ENCODE assay signal across 8 mouse cellular contexts in genomic region chr9:118479508-118480291, GRCm38 (mm10). TPM values are rescaled to one million over a fixed set of nuclear protein-coding genes. Genes with fewer than 3 reads are reported as not detected.
DNase-seq lines count a peak whose midpoint lies in the region; ATAC-seq and TF ChIP-seq lines count a peak whose summit lies in the region.

No protein-coding gene starts in this region.

- H3K4me2 ChIP-seq in liver, postnatal 0 days (ENCODE audit: low read depth, low read length) = no peak overlapping the region

- 0 out of 2 replicates have a peak, but pooled peaks have one; percentile 14 for TF ChIP-seq EP300 in ES-Bruce4 (IDR thresholded peaks at IDR 0.05; ENCODE audit: insufficient read depth, low read depth, low read length)
- TF ChIP-seq EP300 in liver, postnatal 0 days (IDR thresholded peaks at IDR 0.05; ENCODE audit: low read depth) = no peak

- H3K9ac ChIP-seq in ES-Bruce4 (ENCODE audit: low read depth, poor library complexity, severe bottlenecking) = peak overlapping the region; percentile 73
- H3K9ac ChIP-seq in liver, postnatal 0 days (replicated peaks) = no peak overlapping the region

- no peak for ATAC-seq in liver, postnatal 0 days

- no peak overlapping the region for H3K27ac ChIP-seq in ES-Bruce4 (ENCODE audit: insufficient read depth, low read length)
- H3K27ac ChIP-seq in hindbrain, embryonic 10.5 days = no peak overlapping the region
- no peak overlapping the region for H3K27ac ChIP-seq in liver, postnatal 0 days (ENCODE audit: low read depth)

- no peaks in the 10 kb centered on the region for H3K9me3 ChIP-seq in ES-Bruce4 (replicated peaks; ENCODE audit: control insufficient read depth, insufficient read depth, low read length, poor library complexity, severe bottlenecking)
- no peaks in the 10 kb centered on the region for H3K9me3 ChIP-seq in hindbrain, embryonic 10.5 days
- no peaks in the 10 kb centered on the region for H3K9me3 ChIP-seq in liver, postnatal 0 days (ENCODE audit: low read length)

- peaks cover 2% of the 10 kb centered on the region for H3K4me1 ChIP-seq in ES-Bruce4 (ENCODE audit: control insufficient read depth, insufficient read depth, low read length)
- H3K4me1 ChIP-seq in hindbrain, embryonic 10.5 days (replicated peaks) = peaks cover 31% of the 10 kb centered on the region
- peaks cover 9% of the 10 kb centered on the region; the same call in 1 of the 2 replicates for H3K4me1 ChIP-seq in liver, postnatal 0 days (ENCODE audit: insufficient read depth)

- peaks cover 32% of the 10 kb centered on the region for H3K27me3 ChIP-seq in ES-Bruce4 (ENCODE audit: control insufficient read depth, insufficient read depth, low read length, poor library complexity, severe bottlenecking)
- H3K27me3 ChIP-seq in hindbrain, embryonic 10.5 days (ENCODE audit: insufficient read depth, poor library complexity, severe bottlenecking) = peaks cover 100% of the 10 kb centered on the region
- peaks cover 87% of the 10 kb centered on the region for H3K27me3 ChIP-seq in liver, postnatal 0 days (ENCODE audit: insufficient read depth, low read length)

- DNase-seq in embryo, embryonic 10.5 days (ENCODE audit: low spot score) = peak; percentile 41
- no peak for DNase-seq in embryo, embryonic 9.5 days (ENCODE audit: extremely low spot score)
- peak; percentile 43 for DNase-seq in hindbrain, embryonic 10.5 days (ENCODE audit: low spot score)
- no peak for DNase-seq in liver, postnatal 0 days
- no peak for DNase-seq in testis, postnatal 14 days (ENCODE audit: low spot score)
- DNase-seq in left cerebral cortex, adult 18-20 months (ENCODE audit: low spot score in 2 of 2) = no peak
- DNase-seq in adrenal gland, postnatal 36 days = no peak

- TF ChIP-seq CTCF in ES-Bruce4 (IDR thresholded peaks at IDR 0.05; ENCODE audit: low read depth, low read length) = no peak
- no peak for TF ChIP-seq CTCF in liver, postnatal 0 days (IDR thresholded peaks at IDR 0.05; ENCODE audit: low read depth)

- WGBS in hindbrain, embryonic 10.5 days = 2% methylated on average over 23 of the region's 23 CpGs
- WGBS in liver, postnatal 0 days (ENCODE audit: insufficient replicate concordance) = 9% methylated on average over 23 of the region's 23 CpGs

- no peak for TF ChIP-seq POLR2A in ES-Bruce4 (IDR thresholded peaks at IDR 0.05; ENCODE audit: insufficient read depth, low read length)

- no peaks in the 10 kb centered on the region for H3K36me3 ChIP-seq in ES-Bruce4 (ENCODE audit: control insufficient read depth, insufficient read depth, low read length, poor library complexity, severe bottlenecking)
- H3K36me3 ChIP-seq in hindbrain, embryonic 10.5 days = no peaks in the 10 kb centered on the region
- H3K36me3 ChIP-seq in liver, postnatal 0 days (replicated peaks; ENCODE audit: insufficient read depth, low read length) = no peaks in the 10 kb centered on the region

- H3K4me3 ChIP-seq in ES-Bruce4 (ENCODE audit: low read depth, low read length) = peak overlapping the region; percentile 88
- H3K4me3 ChIP-seq in hindbrain, embryonic 10.5 days = peak overlapping the region; percentile 50
- 0 out of 2 replicates have a peak overlapping the region, but pooled peaks have one; percentile 43 for H3K4me3 ChIP-seq in liver, postnatal 0 days (ENCODE audit: low read depth, low read length)

RNA-seq across cellular contexts. Expression of gene Eomes, which starts 1.7 kb away (rescaled TPM):
- 7.9 and 8.2 TPM in 2 replicates for polyA plus RNA-seq in ES-Bruce4 (2011; ENCODE audit: insufficient read depth, insufficient read length, low read depth, missing spikeins)
- polyA plus RNA-seq in hindbrain, embryonic 10.5 days (2016; fragmentation: Nextera tagmentation; extraction: Ambion mirVana) = 0.10 TPM in 1 of 2 replicates, not detected in the other
- not detected in 2 replicates for polyA plus RNA-seq in liver, postnatal 0 days (2015; fragmentation: Nextera tagmentation; extraction: Ambion mirVana)
- under 1 TPM in 1 of 2 experiments, not detected in 1; 0.09 TPM for total RNA-seq in left cerebral cortex, adult 18-20 months (2021)
- under 1 TPM; 0.30 to 0.33 TPM for total RNA-seq in adrenal gland, postnatal 36 days (2021)

RNA-seq across cellular contexts. Expression of gene Golga4, which starts 26.4 kb away (rescaled TPM):
- 132 and 143 TPM in 2 replicates for polyA plus RNA-seq in ES-Bruce4 (2011; ENCODE audit: insufficient read depth, insufficient read length, low read depth, missing spikeins)
- 34.2 and 42.9 TPM in 2 replicates for polyA plus RNA-seq in hindbrain, embryonic 10.5 days (2016; fragmentation: Nextera tagmentation; extraction: Ambion mirVana)
- polyA plus RNA-seq in liver, postnatal 0 days (2015; fragmentation: Nextera tagmentation; extraction: Ambion mirVana) = 12.5 and 13.9 TPM in 2 replicates
- 100 to 1,000 TPM in 1 of 2 experiments, 10 to 100 TPM in 1; 89.1 to 105 TPM for total RNA-seq in left cerebral cortex, adult 18-20 months (2021)
- total RNA-seq in adrenal gland, postnatal 36 days (2021) = 100 to 1,000 TPM; 110 to 143 TPM

Comparison
In these comparisons a context has a peak if more than half of its experiments do, and no peak if none do; other contexts are left out.
1. DNase-seq: peak in embryo, embryonic 10.5 days (single experiment) and hindbrain, embryonic 10.5 days (single experiment); none in embryo, embryonic 9.5 days (single experiment), liver, postnatal 0 days (single experiment), testis, postnatal 14 days (single experiment), left cerebral cortex, adult 18-20 months (0 of 2) and adrenal gland, postnatal 36 days (0 of 2).
2. Peak in every context shown above with its lines, with median percentiles within 50 percentile points of each other: H3K4me3 ChIP-seq.